Mouse (Mus musculus) myocyte (in vitro differentiated cells): Measurements from ENCODE around the gene Foxp2.

Experiments used
- CEBPB ChIP-seq: IDR thresholded peaks from 2 replicates; pipeline ENCODE4 v1.6.1; 2011; ENCODE audit warnings: mild to moderate bottlenecking, moderate library complexity; ENCODE audit not compliant: poor library complexity, insufficient read depth, severe bottlenecking
- E2F4 ChIP-seq: IDR thresholded peaks from one replicate; pipeline ENCODE4 v1.6.1; 2011; ENCODE audit warnings: mild to moderate bottlenecking, control low read depth, moderate library complexity; ENCODE audit not compliant: insufficient read depth
- MAX ChIP-seq: IDR thresholded peaks from one replicate; pipeline ENCODE4 v1.6.1; 2011; ENCODE audit warnings: low read depth, mild to moderate bottlenecking, control low read depth
- MYOD1 ChIP-seq, 3 experiments: IDR thresholded peaks; one replicate each; pipeline ENCODE4 v1.6.1; 2011; ENCODE audit warnings: control low read depth in 2 of 3, low read depth in 2 of 3, mild to moderate bottlenecking in 2 of 3, moderate library complexity in 1 of 3; ENCODE audit not compliant: insufficient read length in 2 of 3, control insufficient read depth in 1 of 3
- MYOG ChIP-seq, 3 experiments: IDR thresholded peaks; one replicate each; pipeline ENCODE4 v1.6.1; 2011; ENCODE audit warnings: control low read depth in 2 of 3, low read depth in 2 of 3, mild to moderate bottlenecking in 2 of 3; ENCODE audit not compliant: insufficient read length in 2 of 3, control insufficient read depth in 1 of 3, insufficient read depth in 1 of 3
- POLR2A ChIP-seq: IDR thresholded peaks from one replicate; pipeline ENCODE4 v1.6.1; 2011; ENCODE audit warnings: low read depth, mild to moderate bottlenecking, control low read depth, moderate library complexity; ENCODE audit not compliant: insufficient read length
- POLR2AphosphoS2 ChIP-seq: IDR thresholded peaks from one replicate; pipeline ENCODE4 v1.6.1; 2011; ENCODE audit warnings: low read depth, control low read depth; ENCODE audit not compliant: insufficient read length
- TCF12 ChIP-seq: IDR thresholded peaks from one replicate; pipeline ENCODE4 v1.6.1; 2011; ENCODE audit warnings: mild to moderate bottlenecking, control low read depth; ENCODE audit not compliant: poor library complexity, insufficient read depth, severe bottlenecking
- TCF3 ChIP-seq: IDR thresholded peaks from one replicate; pipeline ENCODE4 v1.6.1; 2011; ENCODE audit warnings: low read depth, control low read depth; ENCODE audit not compliant: insufficient read length
- USF1 ChIP-seq: IDR thresholded peaks from one replicate; pipeline ENCODE4 v1.6.1; 2011; ENCODE audit warnings: low read depth, mild to moderate bottlenecking, control low read depth, moderate library complexity

- TF ChIP-seq MYOG (IDR thresholded peaks at IDR 0.05; ENCODE audit: control insufficient read depth in 1 of 3, insufficient read depth in 1 of 3, insufficient read length in 2 of 3, low read depth in 2 of 3) (no peak), POLR2A (no peak), MAX (no peak), E2F4 (no peak), MYOD1 (IDR thresholded peaks at IDR 0.05; ENCODE audit: control insufficient read depth in 1 of 3, insufficient read length in 2 of 3, low read depth in 2 of 3) (no peak), USF1 (no peak), POLR2AphosphoS2 (no peak), CEBPB (no peak), TCF3 (no peak), TCF12 (no peak)
Observed at GRCm38 (mm10) chr6:15355852-15356251, 454.7 kb downstream of the Foxp2 start.
